Mouse (Mus musculus) hindbrain, embryonic 14.5 days (tissue): ENCODE measurements around the gene Npas4. TPM values are rescaled to one million over a fixed set of nuclear protein-coding genes. Genes with fewer than 3 reads are reported as not detected.

ENCODE experiments used
- ATAC-seq: fragments of 200-750 bp; cut with Nextera tagmentation; 2 replicates; pipeline ENCODE4 v1.8.0; 2017; ENCODE audit warnings: moderate number of reproducible peaks, mild to moderate bottlenecking, moderate TSS enrichment, moderate library complexity; ENCODE audit not compliant: low FRiP score
- DNase-seq: peaks from one replicate; pipeline ENCODE4 v3.0.0-alpha.2; 2015; ENCODE audit warnings: low spot score
- H3K27ac ChIP-seq: fragments of 300-500 bp; sonication (generic); 2 replicates; pipeline ENCODE4 v1.5.1; 2014; ENCODE audit warnings: mild to moderate bottlenecking, moderate library complexity
- H3K27me3 ChIP-seq: fragments of 300-500 bp; sonication (generic); 2 replicates; pipeline ENCODE4 v1.6.1; 2014; ENCODE audit warnings: mild to moderate bottlenecking, low read length, mixed read lengths; ENCODE audit not compliant: control insufficient read depth, insufficient read depth
- H3K36me3 ChIP-seq: fragments of 300-500 bp; sonication (generic); replicated peaks from 2 replicates; pipeline ENCODE4 v1.6.1; 2014; ENCODE audit not compliant: control insufficient read depth, insufficient read depth
- H3K4me1 ChIP-seq: fragments of 300-500 bp; sonication (generic); replicated peaks from 2 replicates; pipeline ENCODE4 v1.6.1; 2014; ENCODE audit warnings: antibody characterized with exemption, low read length, mixed read lengths; ENCODE audit not compliant: control insufficient read depth, insufficient read depth
- H3K4me2 ChIP-seq: fragments of 300-500 bp; sonication (generic); replicated peaks from 2 replicates; pipeline ENCODE4 v1.6.1; 2014; ENCODE audit warnings: mild to moderate bottlenecking, moderate library complexity
- H3K4me3 ChIP-seq: fragments of 300-500 bp; sonication (generic); replicated peaks from 2 replicates; pipeline ENCODE4 v1.5.1; 2014; ENCODE audit warnings: mild to moderate bottlenecking, low read length
- H3K9ac ChIP-seq: fragments of 300-500 bp; sonication (generic); 2 replicates; pipeline ENCODE4 v1.6.1; 2014
- H3K9me3 ChIP-seq: fragments of 300-500 bp; sonication (generic); 2 replicates; pipeline ENCODE4 v1.6.1; 2016; ENCODE audit warnings: low read length; ENCODE audit not compliant: control insufficient read depth
- WGBS: fragments of 180-500 bp; shearing (Covaris S2); extraction: QIAGEN DNeasy Blood & Tissue Kit; methylation state at CpG from one replicate; pipeline ENCODE4 v1.1.7; 2014; 5-methylcytosine and 5-hydroxymethylcytosine counted together
- polyA plus RNA-seq: library from polyadenylated mRNA; unstranded; fragments of >200 nt; fragmentation: Nextera tagmentation; extraction: Ambion mirVana; gene quantifications from 2 replicates; pipeline ENCODE4 v1.2.1, GENCODE M21; 2014

The Npas4 gene
- polyA plus RNA-seq, 1 experiment from 2014 or later: 0.31 TPM

DNA sequence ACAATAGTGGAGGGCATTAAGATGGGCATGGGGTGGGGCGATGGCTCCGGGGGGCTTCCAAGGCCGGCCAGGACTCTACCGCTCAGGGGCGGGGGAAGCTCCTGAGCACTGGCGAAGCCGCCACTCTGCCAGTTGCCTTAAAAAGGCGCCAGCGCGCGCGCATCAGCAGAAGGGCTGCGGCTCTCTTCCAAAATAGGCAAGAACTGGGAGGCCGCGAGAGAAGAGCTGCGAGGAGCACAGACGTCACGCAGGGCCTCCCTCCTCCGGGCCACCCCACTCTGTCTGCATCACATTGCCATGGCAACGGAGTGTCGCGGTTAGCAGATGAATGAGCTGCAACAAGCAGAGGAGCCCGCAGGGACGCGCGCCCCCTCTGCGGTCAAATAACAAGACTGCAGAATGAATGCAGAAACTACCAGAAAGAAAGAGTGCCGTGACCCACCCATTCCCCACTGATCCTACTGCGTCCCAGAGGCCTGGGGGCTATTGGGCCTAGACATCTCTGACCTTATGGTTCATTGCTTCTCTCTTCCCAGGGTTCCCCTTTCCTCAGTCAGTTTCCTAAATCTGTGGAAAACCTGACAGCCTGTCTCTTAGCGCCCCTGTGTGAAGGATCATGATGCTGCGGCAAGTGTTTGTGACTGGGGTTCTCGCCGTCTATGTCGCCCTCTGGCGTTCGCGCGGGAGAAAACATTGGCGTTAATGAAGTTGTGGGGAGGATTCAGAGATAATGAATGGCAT is 11.7 kb upstream of the Npas4 start:
- Histone ChIP-seq H3K4me2 (peak overlapping the region; percentile 59), H3K4me1 (peaks cover 30% of the 10 kb centered on the region), H3K36me3 (no peaks in the 10 kb centered on the region), H3K4me3 (peak overlapping the region; percentile 29), H3K9ac (peak overlapping the region; percentile 63), H3K9me3 (no peaks in the 10 kb centered on the region), H3K27ac (peak overlapping the region; percentile 93), H3K27me3 (no peaks in the 10 kb centered on the region; the same call in 1 of the 2 replicates)
- peak; percentile 96 for ATAC-seq
- WGBS: under 1% methylated on average over 39 of the region's 39 CpGs
- peak; percentile 89 for DNase-seq

DNA sequence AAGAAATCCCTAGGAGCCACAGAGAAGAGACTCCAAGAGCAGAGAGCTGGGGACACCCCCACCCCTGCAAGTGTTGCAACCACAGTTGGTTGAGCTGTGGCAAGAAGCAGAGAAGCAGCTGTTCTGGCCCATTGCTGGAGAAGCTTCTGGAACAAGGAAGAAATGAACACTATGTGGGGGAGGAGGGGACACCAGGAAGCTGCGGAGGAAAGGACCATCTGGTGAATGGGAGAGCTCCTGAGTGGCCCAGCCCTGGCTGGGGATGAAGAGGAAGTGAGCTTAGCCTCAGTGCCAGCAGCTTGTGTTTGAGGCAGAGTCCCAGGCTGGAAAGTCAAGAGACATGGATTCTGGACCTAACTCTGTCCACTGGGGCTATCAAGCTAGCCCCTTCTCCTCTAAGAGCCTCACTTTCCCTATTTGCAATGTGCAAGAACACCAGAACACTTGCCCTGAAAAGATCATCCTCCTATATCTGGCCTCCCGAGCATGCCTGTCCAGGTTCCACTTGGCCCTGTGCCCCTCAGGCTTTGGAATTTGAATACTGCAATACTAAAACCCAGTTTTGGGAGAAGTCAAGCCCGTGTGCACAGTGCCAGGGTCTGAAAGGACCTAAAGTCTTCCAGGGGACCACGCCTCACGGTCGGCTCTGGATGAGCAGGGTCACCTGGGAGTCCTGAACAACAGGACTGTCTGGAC is 9.5 kb upstream of the Npas4 start:
- peaks cover 30% of the 10 kb centered on the region for H3K4me1 ChIP-seq
- no peaks in the 10 kb centered on the region; the same call in 1 of the 2 replicates for H3K27me3 ChIP-seq
- ATAC-seq: no peak
- H3K4me2 ChIP-seq: peak overlapping the region; percentile 20; the same call in 1 of the 2 replicates
- 76% methylated on average over 6 of the region's 6 CpGs for WGBS
- no peak for DNase-seq
- no peak overlapping the region for H3K27ac ChIP-seq
- H3K36me3 ChIP-seq: no peaks in the 10 kb centered on the region
- H3K4me3 ChIP-seq: no peak overlapping the region
- no peaks in the 10 kb centered on the region for H3K9me3 ChIP-seq
- H3K9ac ChIP-seq: no peak overlapping the region

DNA sequence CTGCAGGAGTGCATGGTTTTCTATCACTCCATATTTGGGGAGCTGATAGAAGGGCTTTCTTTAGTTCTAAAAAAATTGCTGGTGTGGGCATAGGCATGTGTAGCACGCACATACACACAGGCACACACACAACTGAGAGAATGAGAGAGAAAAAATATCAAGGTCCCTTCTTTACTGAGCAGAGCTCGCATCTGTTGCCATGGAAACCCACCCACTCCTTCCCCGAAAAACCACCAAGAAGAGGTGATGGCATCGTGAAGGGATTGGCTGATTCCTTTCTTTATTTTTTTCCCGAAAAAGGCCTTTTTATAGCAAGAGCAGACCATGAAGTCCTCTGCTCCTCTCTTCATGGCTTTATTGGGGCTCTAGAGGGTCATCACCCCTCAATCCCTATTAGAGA is 3.9 kb upstream of the Npas4 start:
- DNase-seq (no peak), ATAC-seq (no peak)
- Histone ChIP-seq H3K9me3 (no peaks in the 10 kb centered on the region), H3K9ac (no peak overlapping the region), H3K27ac (peak overlapping the region; percentile 40; the same call in 1 of the 2 replicates), H3K4me1 (peaks cover 42% of the 10 kb centered on the region), H3K27me3 (peaks cover 30% of the 10 kb centered on the region), H3K36me3 (no peaks in the 10 kb centered on the region), H3K4me3 (no peak overlapping the region), H3K4me2 (0 out of 2 replicates have a peak overlapping the region, but pooled peaks have one; percentile 2)
- 45% methylated on average over 5 of the region's 5 CpGs for WGBS

DNA sequence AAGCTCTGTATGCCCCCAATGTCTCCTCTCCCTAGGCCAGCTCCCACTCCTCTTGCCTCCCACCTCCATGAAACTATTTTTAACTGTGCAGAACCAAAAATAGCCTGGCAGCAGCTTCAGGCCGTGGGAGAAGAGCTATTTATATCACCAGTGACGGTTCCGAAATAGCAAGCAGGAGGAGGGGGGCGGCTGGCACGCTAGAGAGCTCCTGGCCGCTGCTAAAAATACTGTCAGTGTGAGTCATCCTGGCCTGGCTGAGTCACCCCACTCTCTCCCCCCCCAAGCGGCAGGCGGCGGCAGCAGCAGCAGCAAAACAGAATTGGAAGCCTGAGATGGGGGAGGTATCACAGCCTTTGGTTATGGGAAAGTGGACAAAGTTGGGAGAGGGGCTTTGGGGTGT is 2.8 kb upstream of the Npas4 start:
- no peak overlapping the region for H3K4me2 ChIP-seq
- H3K36me3 ChIP-seq: no peaks in the 10 kb centered on the region
- WGBS: 4% methylated on average over 9 of the region's 9 CpGs
- H3K27me3 ChIP-seq: peaks cover 39% of the 10 kb centered on the region
- DNase-seq: no peak
- H3K27ac ChIP-seq: no peak overlapping the region
- H3K4me3 ChIP-seq: no peak overlapping the region
- H3K9me3 ChIP-seq: no peaks in the 10 kb centered on the region
- H3K9ac ChIP-seq: no peak overlapping the region
- no peak for ATAC-seq
- peaks cover 36% of the 10 kb centered on the region for H3K4me1 ChIP-seq

DNA sequence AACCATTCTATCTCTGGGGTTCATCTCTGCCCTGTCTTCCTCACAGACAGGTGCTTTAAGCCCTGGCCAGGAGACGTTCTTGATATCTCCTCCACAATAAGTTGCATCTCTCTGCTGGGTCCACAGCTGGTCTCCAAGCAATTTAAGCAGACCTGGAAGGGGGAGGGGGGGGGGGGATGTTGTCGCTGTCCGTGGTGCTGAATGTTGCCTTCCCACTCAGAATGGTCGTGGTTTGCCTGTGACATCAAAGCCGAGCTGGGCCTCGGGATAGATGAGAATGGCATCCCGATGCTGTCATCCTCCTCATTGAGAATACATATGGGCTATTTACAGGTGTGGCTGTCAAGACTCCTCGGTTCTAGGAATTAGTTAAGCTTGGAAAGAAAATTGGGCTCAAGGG is 2.3 kb upstream of the Npas4 start:
- Histone ChIP-seq H3K4me1 (peaks cover 34% of the 10 kb centered on the region), H3K27me3 (peaks cover 44% of the 10 kb centered on the region), H3K9ac (no peak overlapping the region)

DNA sequence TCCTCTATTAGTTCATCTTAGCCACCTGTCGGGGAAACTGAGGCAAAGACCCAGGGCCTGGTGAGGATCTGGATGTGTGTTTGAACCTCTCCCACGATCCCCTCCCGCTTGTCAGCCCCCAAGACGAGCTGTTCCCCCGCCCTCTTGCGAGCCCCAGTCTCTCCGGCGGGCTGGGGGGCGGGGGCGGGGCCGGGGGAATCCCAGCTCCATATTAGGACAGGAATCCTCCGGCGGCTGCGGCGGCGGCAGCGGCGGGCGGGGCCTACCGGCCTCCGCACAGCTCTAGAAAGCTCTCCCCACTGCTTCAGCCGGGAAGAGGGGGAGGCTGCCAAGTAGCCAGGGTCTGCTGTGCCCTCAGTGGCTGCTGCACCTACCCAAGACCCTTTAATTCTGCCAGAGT is 600 bp upstream of the Npas4 start:
- WGBS: 2% methylated on average over 20 of the region's 22 CpGs
- Histone ChIP-seq H3K36me3 (peaks cover 9% of the 10 kb centered on the region; the same call in 1 of the 2 replicates), H3K4me1 (peaks cover 34% of the 10 kb centered on the region), H3K27ac (no peak overlapping the region; the same call in 1 of the 2 replicates), H3K4me3 (peak overlapping the region; percentile 50), H3K9me3 (no peaks in the 10 kb centered on the region), H3K9ac (peak overlapping the region; percentile 71; the same call in 1 of the 2 replicates), H3K27me3 (peaks cover 59% of the 10 kb centered on the region), H3K4me2 (peak overlapping the region; percentile 83)
- DNase-seq (no peak), ATAC-seq (no peak)

More for the DNA sequence above, 2.3 kb upstream of the Npas4 start:
- WGBS: 16% methylated on average over 8 of the region's 8 CpGs
- Histone ChIP-seq H3K27ac (no peak overlapping the region), H3K36me3 (no peaks in the 10 kb centered on the region), H3K9me3 (no peaks in the 10 kb centered on the region), H3K4me3 (no peak overlapping the region), H3K4me2 (no peak overlapping the region)
- ATAC-seq (no peak), DNase-seq (no peak)

DNA sequence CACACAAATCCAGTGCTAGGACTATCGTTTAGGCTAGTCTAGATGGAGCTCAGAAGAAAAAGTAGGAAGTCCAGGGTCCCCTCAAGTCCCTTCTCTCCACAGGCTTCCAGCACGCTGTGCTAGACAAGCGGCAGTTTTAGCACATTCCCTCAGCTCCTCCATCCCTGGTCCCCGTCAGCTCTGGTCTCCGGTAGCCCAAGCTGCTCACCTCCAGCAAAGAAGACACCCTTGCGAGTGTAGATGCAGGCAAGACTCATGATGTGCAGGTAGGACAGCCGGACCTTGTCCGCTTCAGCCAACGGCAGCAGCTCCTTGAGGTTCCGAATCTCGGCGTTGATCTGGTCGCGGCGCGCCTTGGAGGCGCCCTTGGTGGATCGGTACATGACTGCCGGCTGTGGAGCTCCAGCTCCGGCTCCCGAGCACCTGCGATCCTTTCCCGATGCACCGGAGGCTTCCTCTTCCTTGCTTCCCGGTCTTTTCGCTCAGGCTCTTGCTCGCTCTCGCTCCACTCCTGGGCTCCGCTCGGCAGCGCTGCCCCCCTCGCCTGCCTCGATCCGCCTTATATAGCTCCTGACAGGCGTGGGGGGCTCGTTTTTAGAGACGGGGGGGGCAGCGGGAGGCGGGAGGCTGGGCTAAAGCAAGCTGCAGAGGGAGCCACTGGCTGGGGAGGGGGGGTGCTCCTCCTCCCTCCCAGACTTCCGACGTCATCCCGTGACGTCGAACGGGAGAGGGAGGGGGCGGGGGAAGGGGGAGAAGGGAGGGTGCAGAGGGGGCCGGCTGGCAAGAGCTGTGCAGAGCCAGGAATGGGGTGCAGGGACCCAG is 471 bp downstream of the Npas4 start:
- Histone ChIP-seq H3K36me3 (peaks cover 10% of the 10 kb centered on the region; the same call in 1 of the 2 replicates), H3K9me3 (no peaks in the 10 kb centered on the region), H3K4me3 (peak overlapping the region; percentile 50), H3K9ac (peak overlapping the region; percentile 71), H3K4me2 (peak overlapping the region; percentile 83), H3K4me1 (peaks cover 34% of the 10 kb centered on the region), H3K27me3 (peaks cover 69% of the 10 kb centered on the region), H3K27ac (peak overlapping the region; percentile 76)
- DNase-seq (peak; percentile 80), ATAC-seq (peak; percentile 83)
- whole genome bisulfite sequencing: 9% methylated on average over 44 of the region's 47 CpGs

DNA sequence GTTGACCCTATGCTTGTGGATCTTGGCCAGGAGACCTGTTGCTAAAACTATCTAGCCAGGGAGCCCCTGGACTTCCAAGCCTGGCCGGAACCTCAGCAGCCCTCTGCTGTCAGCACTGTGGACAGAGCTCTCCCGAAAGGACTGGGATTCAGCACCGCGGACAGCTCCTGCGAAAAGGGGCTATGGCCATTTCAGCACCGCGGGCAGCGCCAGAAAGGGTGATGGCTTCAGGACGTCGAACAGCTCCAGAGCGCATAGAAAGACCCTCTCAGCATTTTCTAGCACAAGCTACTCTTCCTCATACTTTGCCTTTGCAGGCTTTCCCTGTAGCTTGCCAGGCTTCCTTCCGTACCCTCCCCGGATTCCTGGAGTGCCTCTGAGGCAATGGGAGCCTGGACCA is 1.1 kb downstream of the Npas4 start:
- Histone ChIP-seq H3K27ac (no peak overlapping the region), H3K27me3 (peaks cover 76% of the 10 kb centered on the region), H3K36me3 (peaks cover 14% of the 10 kb centered on the region; the same call in 1 of the 2 replicates), H3K9me3 (no peaks in the 10 kb centered on the region), H3K9ac (peak overlapping the region; percentile 71), H3K4me1 (peaks cover 28% of the 10 kb centered on the region), H3K4me2 (peak overlapping the region; percentile 83), H3K4me3 (peak overlapping the region; percentile 50)
- 4% methylated on average over 13 of the region's 13 CpGs for WGBS
- ATAC-seq: no peak
- DNase-seq: peak; percentile 78

DNA sequence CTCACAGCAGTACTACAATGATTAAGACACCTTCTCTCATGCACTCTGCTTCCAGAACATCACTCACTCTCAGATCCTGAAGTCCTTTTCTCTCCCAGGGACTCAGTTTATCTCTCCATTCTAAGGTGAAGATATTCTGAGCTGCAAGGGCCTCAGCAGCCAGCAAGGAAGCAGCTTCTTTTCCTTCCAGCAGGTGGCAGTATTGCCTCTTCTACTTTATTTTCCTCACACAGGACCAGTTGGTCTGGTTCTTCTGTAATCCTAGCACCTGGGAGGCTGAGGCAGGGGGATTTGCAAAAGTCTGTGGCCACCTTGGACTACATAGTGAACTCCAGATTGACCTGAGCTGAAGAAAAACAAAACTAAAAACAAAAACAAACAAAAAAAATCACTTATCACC is 8.3 kb downstream of the Npas4 start:
- DNase-seq: peak; percentile 87
- Histone ChIP-seq H3K36me3 (0 out of 2 replicates have a peak, but pooled peaks cover 9% of the 10 kb centered on the region), H3K4me1 (no peaks in the 10 kb centered on the region), H3K27ac (no peak overlapping the region), H3K4me2 (no peak overlapping the region), H3K9ac (no peak overlapping the region), H3K27me3 (peaks cover 44% of the 10 kb centered on the region), H3K9me3 (no peaks in the 10 kb centered on the region), H3K4me3 (no peak overlapping the region)
- no peak for ATAC-seq
